ENCODE assay signal across 14 mouse cellular contexts in the genomic region with DNA sequence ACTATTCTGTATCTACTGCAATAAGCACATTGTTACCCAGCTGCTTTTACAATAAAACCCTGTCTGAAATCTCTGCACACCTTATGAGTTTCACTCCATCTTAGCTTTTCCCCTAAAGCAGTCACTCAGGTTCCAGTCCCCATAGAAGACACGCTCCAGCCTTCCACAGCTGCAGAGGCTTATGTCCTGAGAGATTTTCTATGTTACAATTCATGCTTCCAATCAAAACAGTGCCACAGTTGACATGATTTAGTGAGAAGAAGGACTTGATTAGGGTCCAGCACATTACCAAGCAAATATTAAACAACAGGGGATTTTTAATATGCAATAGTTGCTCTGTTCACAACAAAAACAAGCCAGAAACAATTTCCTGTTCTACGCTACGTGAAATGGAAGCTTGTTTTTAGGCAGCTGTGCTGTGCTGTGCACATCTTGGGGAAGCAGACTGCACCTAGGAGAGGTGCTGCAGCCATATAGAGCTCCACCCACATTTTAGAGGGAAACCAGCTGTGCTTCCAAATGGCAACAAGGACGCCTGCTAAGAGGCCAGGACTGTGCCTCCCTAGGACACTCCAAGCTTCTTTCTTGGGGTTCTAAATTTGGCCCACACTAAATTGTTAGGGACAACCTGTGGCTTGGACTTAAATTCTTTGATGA.
DNase-seq lines count a peak whose midpoint lies in the region; ATAC-seq lines count a peak whose summit lies in the region.
"Had no signal": no experiment of that assay in that cellular context is flagged by ENCODE, and none has a peak within 500 bp of the region (broad histone marks: within the 10 kb centered on the region; RNA-seq: fewer than 3 reads in every experiment).

No protein-coding gene starts in this region.

- no peak overlapping the region for H3K4me2 ChIP-seq in kidney, embryonic 14.5 days (replicated peaks; ENCODE audit: low read depth, low read length)
- no peak overlapping the region for H3K4me2 ChIP-seq in embryonic facial prominence, embryonic 12.5 days (replicated peaks)
- 0 out of 2 replicates have a peak overlapping the region, but pooled peaks have one; percentile 9 for H3K4me2 ChIP-seq in limb, embryonic 13.5 days (replicated peaks)
- H3K4me2 ChIP-seq: hindbrain, embryonic 12.5 days; midbrain, embryonic 15.5 days had no signal

- no peaks in the 10 kb centered on the region for H3K27me3 ChIP-seq in kidney, embryonic 14.5 days (ENCODE audit: control insufficient read depth, insufficient read depth, low read length)
- no peaks in the 10 kb centered on the region for H3K27me3 ChIP-seq in embryonic facial prominence, embryonic 12.5 days
- H3K27me3 ChIP-seq in limb, embryonic 13.5 days: 0 out of 2 replicates have a peak, but pooled peaks cover 2% of the 10 kb centered on the region
- H3K27me3 ChIP-seq: midbrain, embryonic 15.5 days had no signal

- no peak overlapping the region for H3K9ac ChIP-seq in kidney, embryonic 14.5 days (ENCODE audit: low read depth, low read length)
- no peak overlapping the region for H3K9ac ChIP-seq in embryonic facial prominence, embryonic 12.5 days
- no peak overlapping the region for H3K9ac ChIP-seq in limb, embryonic 13.5 days
- H3K9ac ChIP-seq: hindbrain, embryonic 12.5 days; midbrain, embryonic 15.5 days had no signal

- ATAC-seq in kidney, embryonic 14.5 days (ENCODE audit: low FRiP score, low TSS enrichment): no peak
- no peak for ATAC-seq in embryonic facial prominence, embryonic 12.5 days (ENCODE audit: insufficient number of reproducible peaks, insufficient read depth, low FRiP score, low TSS enrichment)
- peak; percentile 83 for ATAC-seq in limb, embryonic 13.5 days (ENCODE audit: low FRiP score, low read depth)
- ATAC-seq: midbrain, embryonic 15.5 days had no signal

- peak overlapping the region; percentile 43; the same call in 1 of the 2 replicates for H3K27ac ChIP-seq in kidney, embryonic 14.5 days (ENCODE audit: low read depth, low read length)
- H3K27ac ChIP-seq in embryonic facial prominence, embryonic 12.5 days: peak overlapping the region; percentile 73
- peak overlapping the region; percentile 85 for H3K27ac ChIP-seq in limb, embryonic 13.5 days
- H3K27ac ChIP-seq: hindbrain, embryonic 12.5 days; midbrain, embryonic 15.5 days had no signal

- H3K36me3 ChIP-seq in kidney, embryonic 14.5 days (ENCODE audit: control insufficient read depth, insufficient read depth, low read length): no peaks in the 10 kb centered on the region
- no peaks in the 10 kb centered on the region for H3K36me3 ChIP-seq in embryonic facial prominence, embryonic 12.5 days
- no peaks in the 10 kb centered on the region for H3K36me3 ChIP-seq in limb, embryonic 13.5 days
- H3K36me3 ChIP-seq: hindbrain, embryonic 12.5 days; midbrain, embryonic 15.5 days had no signal

- DNase-seq in gastrocnemius, adult 18-20 months (ENCODE audit: low spot score): peak; percentile 28
- DNase-seq in gastrocnemius, postnatal 10 days: no peak
- no peak for DNase-seq in kidney, adult 18-20 months
- DNase-seq in T-cell, adult 2 months (ENCODE audit: low spot score): no peak
- no peak for DNase-seq in thymus, postnatal 36 days
- DNase-seq: cerebellum, adult 9-11 months; embryo, embryonic 11 days; kidney, adult 2 months; layer of hippocampus, adult 9-11 months had no signal

- H3K9me3 ChIP-seq in kidney, embryonic 14.5 days (ENCODE audit: control insufficient read depth, low read length): no peaks in the 10 kb centered on the region
- H3K9me3 ChIP-seq in embryonic facial prominence, embryonic 12.5 days: no peaks in the 10 kb centered on the region
- no peaks in the 10 kb centered on the region for H3K9me3 ChIP-seq in limb, embryonic 13.5 days
- H3K9me3 ChIP-seq: hindbrain, embryonic 12.5 days; midbrain, embryonic 15.5 days had no signal

- peaks cover 16% of the 10 kb centered on the region; the same call in 1 of the 2 replicates for H3K4me1 ChIP-seq in kidney, embryonic 14.5 days (ENCODE audit: control insufficient read depth, insufficient read depth, low read length)
- 0 out of 2 replicates have a peak, but pooled peaks cover 9% of the 10 kb centered on the region for H3K4me1 ChIP-seq in embryonic facial prominence, embryonic 12.5 days
- H3K4me1 ChIP-seq in limb, embryonic 13.5 days: peaks cover 36% of the 10 kb centered on the region
- H3K4me1 ChIP-seq: midbrain, embryonic 15.5 days had no signal

- H3K4me3 ChIP-seq in kidney, embryonic 14.5 days (ENCODE audit: low read length): no peak overlapping the region
- H3K4me3 ChIP-seq in embryonic facial prominence, embryonic 12.5 days: no peak overlapping the region
- H3K4me3 ChIP-seq in limb, embryonic 13.5 days: no peak overlapping the region
- H3K4me3 ChIP-seq: hindbrain, embryonic 12.5 days; midbrain, embryonic 15.5 days had no signal

- 48% methylated on average over 4 of the region's 4 CpGs for WGBS in kidney, embryonic 14.5 days
- 44% methylated on average over 4 of the region's 4 CpGs for WGBS in embryonic facial prominence, embryonic 12.5 days
- 22% methylated on average over 4 of the region's 4 CpGs for WGBS in limb, embryonic 13.5 days
